ENCODE assay signal across 8 mouse cellular contexts in genomic region chr14:103651562-103651961, GRCm38 (mm10). TPM values are rescaled to one million over a fixed set of nuclear protein-coding genes. Genes with fewer than 3 reads are reported as not detected.
DNase-seq lines count a peak whose midpoint lies in the region; ATAC-seq and TF ChIP-seq lines count a peak whose summit lies in the region.

No protein-coding gene starts in this region.

- intact Hi-C loops in left cerebral cortex, postnatal 10 days (cut with DNase I) = loop anchor here (5.0 kb wide), 1 partner anchor 89 kb away; no protein-coding TSS in a partner anchor

- no peaks in the 10 kb centered on the region for H3K9me3 ChIP-seq in heart, embryonic 14.5 days (ENCODE audit: control insufficient read depth, low read length)
- no peaks in the 10 kb centered on the region for H3K9me3 ChIP-seq in forebrain, embryonic 15.5 days
- no peaks in the 10 kb centered on the region for H3K9me3 ChIP-seq in liver, postnatal 0 days (ENCODE audit: low read length)

- no peak for ATAC-seq in heart, embryonic 14.5 days (ENCODE audit: insufficient number of reproducible peaks, insufficient read depth, low FRiP score, low read depth)
- no peak for ATAC-seq in forebrain, embryonic 15.5 days (replicated peaks)
- no peak for ATAC-seq in liver, postnatal 0 days

- no peaks in the 10 kb centered on the region for H3K36me3 ChIP-seq in heart, embryonic 14.5 days (ENCODE audit: control insufficient read depth, insufficient read depth, low read length)
- H3K36me3 ChIP-seq in forebrain, embryonic 15.5 days = no peaks in the 10 kb centered on the region
- no peaks in the 10 kb centered on the region for H3K36me3 ChIP-seq in liver, postnatal 0 days (replicated peaks; ENCODE audit: insufficient read depth, low read length)

- TF ChIP-seq CTCF in liver, postnatal 0 days (IDR thresholded peaks at IDR 0.05; ENCODE audit: low read depth) = no peak

- no peak overlapping the region for H3K27ac ChIP-seq in heart, embryonic 14.5 days (replicated peaks in 1 of 2; ENCODE audit: control insufficient read depth in 1 of 2, insufficient read depth in 1 of 2, low read depth in 2 of 2, low read length in 2 of 2)
- H3K27ac ChIP-seq in forebrain, embryonic 15.5 days (replicated peaks) = peak overlapping the region; percentile 97; the same call in 1 of the 2 replicates
- H3K27ac ChIP-seq in liver, postnatal 0 days (ENCODE audit: low read depth) = no peak overlapping the region

- peak overlapping the region; percentile 99 for H3K4me2 ChIP-seq in heart, embryonic 14.5 days (ENCODE audit: low read length)
- peak overlapping the region; percentile 72 for H3K4me2 ChIP-seq in forebrain, embryonic 15.5 days (replicated peaks)
- H3K4me2 ChIP-seq in liver, postnatal 0 days (ENCODE audit: low read depth, low read length) = peak overlapping the region; percentile 97; the same call in 1 of the 2 replicates

- WGBS in heart, embryonic 14.5 days = 69% methylated on average over 2 of the region's 2 CpGs
- WGBS in forebrain, embryonic 15.5 days = 28% methylated on average over 2 of the region's 2 CpGs
- WGBS in liver, postnatal 0 days (ENCODE audit: insufficient replicate concordance) = 58% methylated on average over 2 of the region's 2 CpGs

- DNase-seq in heart, adult 18-20 months = no peak
- DNase-seq in A20 (ENCODE audit: low read depth, low spot score) = peak; percentile 90
- DNase-seq in liver, postnatal 0 days = no peak
- DNase-seq in left cerebral cortex, postnatal 10 days (ENCODE audit: extremely low spot score in 1 of 2, low spot score in 2 of 2) = no peak
- no peak for DNase-seq in frontal cortex, postnatal 10 days (ENCODE audit: low spot score in 2 of 2)
- DNase-seq in kidney, postnatal 25 days = no peak

- peaks cover 28% of the 10 kb centered on the region for H3K27me3 ChIP-seq in heart, embryonic 14.5 days (ENCODE audit: control insufficient read depth, insufficient read depth, low read length)
- no peaks in the 10 kb centered on the region for H3K27me3 ChIP-seq in forebrain, embryonic 15.5 days
- peaks cover 30% of the 10 kb centered on the region for H3K27me3 ChIP-seq in liver, postnatal 0 days (ENCODE audit: insufficient read depth, low read length)

- H3K4me3 ChIP-seq in heart, embryonic 14.5 days (ENCODE audit: control insufficient read depth in 1 of 2, insufficient read depth in 1 of 2, low read depth in 1 of 2, low read length in 2 of 2) = no peak overlapping the region; a peak in 1 of 4 replicates
- H3K4me3 ChIP-seq in forebrain, embryonic 15.5 days = peak overlapping the region; percentile 63
- no peak overlapping the region for H3K4me3 ChIP-seq in liver, postnatal 0 days (ENCODE audit: low read depth, low read length)

- no peak overlapping the region for H3K9ac ChIP-seq in heart, embryonic 14.5 days (ENCODE audit: low read length)
- H3K9ac ChIP-seq in forebrain, embryonic 15.5 days (replicated peaks) = peak overlapping the region; percentile 96
- H3K9ac ChIP-seq in liver, postnatal 0 days (replicated peaks) = no peak overlapping the region

- peaks cover 0 to 2% of the 10 kb centered on the region in 2 experiments; a peak in 2 of 4 replicates for H3K4me1 ChIP-seq in heart, embryonic 14.5 days (ENCODE audit: control insufficient read depth in 2 of 2, insufficient read depth in 2 of 2, low read length in 2 of 2)
- H3K4me1 ChIP-seq in forebrain, embryonic 15.5 days = peaks cover 72% of the 10 kb centered on the region
- H3K4me1 ChIP-seq in liver, postnatal 0 days (ENCODE audit: insufficient read depth) = 0 out of 2 replicates have a peak, but pooled peaks cover 11% of the 10 kb centered on the region

- no peak for TF ChIP-seq EP300 in liver, postnatal 0 days (IDR thresholded peaks at IDR 0.05; ENCODE audit: low read depth)

RNA-seq across cellular contexts. Expression of gene Slain1, which starts 1.5 kb away (rescaled TPM):
- 0.55 and 0.70 TPM in 2 replicates for polyA plus RNA-seq in heart, embryonic 14.5 days (2014; fragmentation: Nextera tagmentation; extraction: Ambion mirVana)
- 1 to 10 TPM in 1 of 2 experiments, under 1 TPM in 1; 0.15 to 1.2 TPM for total RNA-seq in heart, adult 18-20 months (2021)
- 31.8 and 35.9 TPM in 2 replicates for polyA plus RNA-seq in forebrain, embryonic 15.5 days (2015; fragmentation: Nextera tagmentation; extraction: Ambion mirVana)
- 0.28 and 0.46 TPM in 2 replicates for polyA plus RNA-seq in liver, postnatal 0 days (2015; fragmentation: Nextera tagmentation; extraction: Ambion mirVana)
- total RNA-seq in left cerebral cortex, postnatal 10 days (2021) = 10 to 100 TPM; 61.2 to 63.0 TPM

Comparison
In these comparisons a context has a peak if more than half of its experiments do, and no peak if none do; other contexts are left out.
1. RNA of gene Slain1, which starts 1.5 kb away (polyA plus RNA-seq): 31.8 to 35.9 TPM in forebrain, embryonic 15.5 days; 0.55 to 0.70 TPM in heart, embryonic 14.5 days and 0.28 to 0.46 TPM in liver, postnatal 0 days; every median in the first group is over 10 times any median in the second.
2. Peak in every context shown above with its lines, with median percentiles within 50 percentile points of each other: H3K4me2 ChIP-seq.